In genomic region chr7:45524841-45525621, GRCm38 (mm10) we compare ENCODE assay signal across 8 mouse cellular contexts. TPM values are rescaled to one million over a fixed set of nuclear protein-coding genes. Genes with fewer than 3 reads are reported as not detected.
DNase-seq lines count a peak whose midpoint lies in the region; ATAC-seq lines count a peak whose summit lies in the region.

No protein-coding gene starts in this region.

- H3K4me1 ChIP-seq in heart, embryonic 11.5 days (ENCODE audit: control insufficient read depth, insufficient read depth, low read length): peaks cover 21% of the 10 kb centered on the region
- H3K4me1 ChIP-seq in kidney, embryonic 16.5 days (ENCODE audit: insufficient read depth, low read length): peaks cover 48% of the 10 kb centered on the region
- H3K4me1 ChIP-seq in megakaryocyte, embryonic 14.5 days: peaks cover 70% of the 10 kb centered on the region

- DNase-seq in ovary, adult 18-20 months (ENCODE audit: low spot score): peak; percentile 82
- DNase-seq in ovary, postnatal 14 days (ENCODE audit: low spot score): no peak
- peak; percentile 65 for DNase-seq in c-Kit-positive CD71-negative TER-119-negative erythroid progenitor cells, embryonic 14.5 days (ENCODE audit: low read depth)
- no peak for DNase-seq in right cerebral cortex, postnatal 10 days (ENCODE audit: low spot score in 2 of 2)
- no peak for DNase-seq in left cerebral cortex, postnatal 25 days (ENCODE audit: low spot score in 2 of 2)

- H3K27ac ChIP-seq in heart, embryonic 11.5 days (ENCODE audit: low read depth, low read length): peak overlapping the region; percentile 96
- H3K27ac ChIP-seq in kidney, embryonic 16.5 days (ENCODE audit: low read length): peak overlapping the region; percentile 85

- ATAC-seq in heart, embryonic 11.5 days (replicated peaks; ENCODE audit: insufficient number of reproducible peaks, low FRiP score, low TSS enrichment): peak; percentile 75
- ATAC-seq in kidney, embryonic 16.5 days (ENCODE audit: low FRiP score, low TSS enrichment): no peak

- H3K9me3 ChIP-seq in heart, embryonic 11.5 days (replicated peaks; ENCODE audit: control insufficient read depth, low read length): no peaks in the 10 kb centered on the region
- H3K9me3 ChIP-seq in kidney, embryonic 16.5 days (ENCODE audit: low read length): no peaks in the 10 kb centered on the region
- no peaks in the 10 kb centered on the region for H3K9me3 ChIP-seq in megakaryocyte, embryonic 14.5 days

- H3K27me3 ChIP-seq in heart, embryonic 11.5 days (ENCODE audit: control insufficient read depth, insufficient read depth, low read length): no peaks in the 10 kb centered on the region
- no peaks in the 10 kb centered on the region for H3K27me3 ChIP-seq in kidney, embryonic 16.5 days (ENCODE audit: insufficient read depth, low read length)
- H3K27me3 ChIP-seq in megakaryocyte, embryonic 14.5 days (replicated peaks): peaks cover 2% of the 10 kb centered on the region

- H3K4me3 ChIP-seq in heart, embryonic 11.5 days (ENCODE audit: low read depth, low read length): peak overlapping the region; percentile 74
- H3K4me3 ChIP-seq in kidney, embryonic 16.5 days (ENCODE audit: low read length): peak overlapping the region; percentile 76
- H3K4me3 ChIP-seq in megakaryocyte, embryonic 14.5 days (replicated peaks): peak overlapping the region; percentile 99

- 6% methylated on average over 12 of the region's 12 CpGs for WGBS in heart, embryonic 11.5 days (ENCODE audit: insufficient replicate concordance)
- WGBS in kidney, embryonic 16.5 days: 14% methylated on average over 12 of the region's 12 CpGs

- H3K4me2 ChIP-seq in heart, embryonic 11.5 days: peak overlapping the region; percentile 79
- peak overlapping the region; percentile 89 for H3K4me2 ChIP-seq in kidney, embryonic 16.5 days (replicated peaks; ENCODE audit: low read depth, low read length)

- no peaks in the 10 kb centered on the region for H3K36me3 ChIP-seq in heart, embryonic 11.5 days (ENCODE audit: control insufficient read depth, insufficient read depth, low read length)
- no peaks in the 10 kb centered on the region for H3K36me3 ChIP-seq in kidney, embryonic 16.5 days (ENCODE audit: insufficient read depth, low read length)
- H3K36me3 ChIP-seq in megakaryocyte, embryonic 14.5 days (replicated peaks; ENCODE audit: low read length): peaks cover 33% of the 10 kb centered on the region

- H3K9ac ChIP-seq in heart, embryonic 11.5 days (ENCODE audit: low read depth, low read length): peak overlapping the region; percentile 96
- peak overlapping the region; percentile 80 for H3K9ac ChIP-seq in kidney, embryonic 16.5 days (replicated peaks; ENCODE audit: low read length)

- intact Hi-C loops in left cerebral cortex, postnatal 25 days (cut with DNase I): loop anchor here (5.0 kb wide), 1 partner anchor 48 kb away; no protein-coding TSS in a partner anchor

RNA-seq across cellular contexts. Expression of gene Ppp1r15a, which starts 1.0 kb away (rescaled TPM):
- polyA plus RNA-seq in heart, embryonic 11.5 days (2014; fragmentation: Nextera tagmentation; extraction: Ambion mirVana): 28.5 and 28.8 TPM in 2 replicates
- polyA plus RNA-seq in kidney, embryonic 16.5 days (2015; fragmentation: Nextera tagmentation; extraction: Ambion mirVana): 24.3 and 24.8 TPM in 2 replicates
- polyA plus RNA-seq in megakaryocyte, embryonic 14.5 days (2012; ENCODE audit: insufficient read depth, low replicate concordance): 361 and 818 TPM in 2 replicates
- 10 to 100 TPM; 22.0 to 22.2 TPM for total RNA-seq in left cerebral cortex, postnatal 25 days (2021)

RNA-seq across cellular contexts. Expression of gene Plekha4, which starts 1.1 kb away (rescaled TPM):
- polyA plus RNA-seq in heart, embryonic 11.5 days (2014; fragmentation: Nextera tagmentation; extraction: Ambion mirVana): 1.1 TPM in 2 replicates
- polyA plus RNA-seq in kidney, embryonic 16.5 days (2015; fragmentation: Nextera tagmentation; extraction: Ambion mirVana): 4.4 and 5.3 TPM in 2 replicates
- 2.9 and 16.4 TPM in 2 replicates for polyA plus RNA-seq in megakaryocyte, embryonic 14.5 days (2012; ENCODE audit: insufficient read depth, low replicate concordance)
- 1 to 10 TPM; 1.2 to 2.7 TPM for total RNA-seq in left cerebral cortex, postnatal 25 days (2021)

RNA-seq across cellular contexts. Expression of gene Nucb1, which starts 14.8 kb away (rescaled TPM):
- 165 and 186 TPM in 2 replicates for polyA plus RNA-seq in heart, embryonic 11.5 days (2014; fragmentation: Nextera tagmentation; extraction: Ambion mirVana)
- 295 and 299 TPM in 2 replicates for polyA plus RNA-seq in kidney, embryonic 16.5 days (2015; fragmentation: Nextera tagmentation; extraction: Ambion mirVana)
- polyA plus RNA-seq in megakaryocyte, embryonic 14.5 days (2012; ENCODE audit: insufficient read depth, low replicate concordance): 504 and 892 TPM in 2 replicates
- 100 to 1,000 TPM; 103 to 105 TPM for total RNA-seq in left cerebral cortex, postnatal 25 days (2021)

RNA-seq across cellular contexts. Expression of gene Hsd17b14, which starts 29.7 kb away (rescaled TPM):
- 0.31 and 1.5 TPM in 2 replicates for polyA plus RNA-seq in heart, embryonic 11.5 days (2014; fragmentation: Nextera tagmentation; extraction: Ambion mirVana)
- 13.5 and 15.5 TPM in 2 replicates for polyA plus RNA-seq in kidney, embryonic 16.5 days (2015; fragmentation: Nextera tagmentation; extraction: Ambion mirVana)
- 4.9 and 6.8 TPM in 2 replicates for polyA plus RNA-seq in megakaryocyte, embryonic 14.5 days (2012; ENCODE audit: insufficient read depth, low replicate concordance)
- under 1 TPM in 1 of 2 experiments, not detected in 1; 0.25 TPM for total RNA-seq in left cerebral cortex, postnatal 25 days (2021)

RNA-seq across cellular contexts. Expression of gene Dhdh, which starts 36.4 kb away (rescaled TPM):
- polyA plus RNA-seq in heart, embryonic 11.5 days (2014; fragmentation: Nextera tagmentation; extraction: Ambion mirVana): 4.6 and 4.9 TPM in 2 replicates
- 2.4 and 3.3 TPM in 2 replicates for polyA plus RNA-seq in kidney, embryonic 16.5 days (2015; fragmentation: Nextera tagmentation; extraction: Ambion mirVana)
- polyA plus RNA-seq in megakaryocyte, embryonic 14.5 days (2012; ENCODE audit: insufficient read depth, low replicate concordance): 0.23 and 0.70 TPM in 2 replicates
- total RNA-seq in left cerebral cortex, postnatal 25 days (2021): 1 to 10 TPM; 2.7 to 4.0 TPM

Comparison
In these comparisons a context has a peak if more than half of its experiments do, and no peak if none do; other contexts are left out.
1. DNase-seq: peak in ovary, adult 18-20 months (single experiment) and c-Kit-positive CD71-negative TER-119-negative erythroid progenitor cells, embryonic 14.5 days (single experiment); none in ovary, postnatal 14 days (single experiment), right cerebral cortex, postnatal 10 days (0 of 2) and left cerebral cortex, postnatal 25 days (0 of 2).
2. RNA of gene Ppp1r15a, which starts 1.0 kb away (polyA plus RNA-seq): 361 to 818 TPM in megakaryocyte, embryonic 14.5 days; 28.5 to 28.8 TPM in heart, embryonic 11.5 days and 24.3 to 24.8 TPM in kidney, embryonic 16.5 days; every median in the first group is over 10 times any median in the second.
3. Peak in every context shown above with its lines, with median percentiles within 50 percentile points of each other: H3K4me3 ChIP-seq.